Mouse (Mus musculus) testis, adult 2 months (tissue): ENCODE data around the gene Wfikkn2. TPM values are rescaled to one million over a fixed set of nuclear protein-coding genes. Genes with fewer than 3 reads are reported as not detected.

Experiments
- H3K27ac ChIP-seq: fragments of 200-500 bp; 2 replicates; pipeline ENCODE4 v1.5.1; 2012; ENCODE audit warnings: low read depth, low read length; ENCODE audit not compliant: control insufficient read depth, insufficient read depth
- H3K27me3 ChIP-seq: fragments of 200-500 bp; 2 replicates; pipeline ENCODE4 v1.6.1; 2012; ENCODE audit warnings: mild to moderate bottlenecking, low read length, moderate library complexity; ENCODE audit not compliant: control insufficient read depth, insufficient read depth
- H3K36me3 ChIP-seq: fragments of 200-500 bp; 2 replicates; pipeline ENCODE4 v1.6.1; 2012; ENCODE audit warnings: mild to moderate bottlenecking, low read length; ENCODE audit not compliant: control insufficient read depth, insufficient read depth
- H3K4me1 ChIP-seq: fragments of 200-500 bp; 2 replicates; pipeline ENCODE4 v1.6.1; 2012; ENCODE audit warnings: low read length; ENCODE audit not compliant: control insufficient read depth, insufficient read depth
- H3K4me3 ChIP-seq: fragments of 200-500 bp; 2 replicates; pipeline ENCODE4 v1.5.1; 2012; ENCODE audit warnings: low read depth, mild to moderate bottlenecking, low read length, moderate library complexity, mixed read lengths; ENCODE audit not compliant: control insufficient read depth
- CTCF ChIP-seq: fragments of 200-500 bp; IDR thresholded peaks from 2 replicates; pipeline ENCODE4 v1.5.1; 2012; ENCODE audit warnings: low read depth, mild to moderate bottlenecking, inconsistent platforms, low read length, moderate library complexity; ENCODE audit not compliant: control insufficient read depth, insufficient read depth, insufficient replicate concordance
- POLR2A ChIP-seq: fragments of 200-500 bp; IDR thresholded peaks from 2 replicates; pipeline ENCODE4 v1.6.1; 2012; ENCODE audit warnings: low read depth, mild to moderate bottlenecking, inconsistent platforms, low read length, moderate library complexity; ENCODE audit not compliant: control insufficient read depth
- polyA plus RNA-seq: library from polyadenylated mRNA; depleted of rRNA; stranded (reverse); fragments of >200 nt; gene quantifications from 2 replicates; pipeline ENCODE4 v1.2.3, GENCODE M21; 2012

Wfikkn2 gene
- polyA plus RNA-seq, 1 experiment: 0.59 TPM

GRCm38 (mm10) chr11:94282291-94282690, 36.5 kb upstream of the Wfikkn2 start:
- H3K27me3 ChIP-seq: no peaks in the 10 kb centered on the region
- TF ChIP-seq CTCF (no peak), POLR2A (no peak)

GRCm38 (mm10) chr11:94281199-94282181, 35.7 kb upstream of the Wfikkn2 start, which contains the start of gene Gm21885:
Gm21885 (plus strand) TSS chr11:94281873.
- no peaks in the 10 kb centered on the region for H3K27me3 ChIP-seq
- H3K27ac ChIP-seq: no peak within 1 kb of the TSS
- no peaks in the 10 kb centered on the region for H3K4me1 ChIP-seq
- H3K36me3 ChIP-seq: no peaks in the 10 kb centered on the region
- H3K4me3 ChIP-seq: no peak within 1 kb of the TSS
- TF ChIP-seq POLR2A (no peak), CTCF (no peak)

More at GRCm38 (mm10) chr11:94282291-94282690, 36.5 kb upstream of the Wfikkn2 start:
- no peaks in the 10 kb centered on the region for H3K36me3 ChIP-seq
- H3K4me3 ChIP-seq: no peak overlapping the region
- no peaks in the 10 kb centered on the region for H3K4me1 ChIP-seq
- no peak overlapping the region for H3K27ac ChIP-seq

GRCm38 (mm10) chr11:94276869-94277337, 31.1 kb upstream of the Wfikkn2 start:
- H3K27ac ChIP-seq: no peak overlapping the region

GRCm38 (mm10) chr11:94275686-94276085, 29.9 kb upstream of the Wfikkn2 start:
- Histone ChIP-seq H3K4me1 (no peaks in the 10 kb centered on the region), H3K36me3 (no peaks in the 10 kb centered on the region), H3K4me3 (no peak overlapping the region), H3K27me3 (no peaks in the 10 kb centered on the region), H3K27ac (no peak overlapping the region)
- TF ChIP-seq CTCF (no peak), POLR2A (no peak)

More at GRCm38 (mm10) chr11:94276869-94277337, 31.1 kb upstream of the Wfikkn2 start:
- H3K4me1 ChIP-seq: no peaks in the 10 kb centered on the region
- no peaks in the 10 kb centered on the region for H3K36me3 ChIP-seq
- TF ChIP-seq CTCF (peak; percentile 97), POLR2A (no peak)
- no peaks in the 10 kb centered on the region for H3K27me3 ChIP-seq
- H3K4me3 ChIP-seq: peak overlapping the region; percentile 0; the same call in 1 of the 2 replicates

- no peak for TF ChIP-seq POLR2A
- TF ChIP-seq CTCF: no peak
- no peak overlapping the region for H3K27ac ChIP-seq
- no peaks in the 10 kb centered on the region for H3K36me3 ChIP-seq
- H3K4me1 ChIP-seq: no peaks in the 10 kb centered on the region
- H3K4me3 ChIP-seq: no peak overlapping the region
- no peaks in the 10 kb centered on the region for H3K27me3 ChIP-seq
These were observed 29.4 kb upstream of the Wfikkn2 start for GRCm38 (mm10) chr11:94275226-94275625.

GRCm38 (mm10) chr11:94274206-94274867, 28.5 kb upstream of the Wfikkn2 start:
- H3K27ac ChIP-seq: no peak overlapping the region
- H3K36me3 ChIP-seq: no peaks in the 10 kb centered on the region
- TF ChIP-seq POLR2A (no peak), CTCF (no peak)
- no peak overlapping the region for H3K4me3 ChIP-seq
- H3K4me1 ChIP-seq: no peaks in the 10 kb centered on the region
- H3K27me3 ChIP-seq: no peaks in the 10 kb centered on the region
